Mouse (Mus musculus) heart, embryonic 15.5 days (tissue): ENCODE results near the gene Slco6c1. TPM values are rescaled to one million over a fixed set of nuclear protein-coding genes. Genes with fewer than 3 reads are reported as not detected.

ENCODE experiments used
- ATAC-seq: fragments of 200-750 bp; cut with Nextera tagmentation; replicated peaks from 2 replicates; pipeline ENCODE4 v1.8.0; 2017; ENCODE audit warnings: low read depth, moderate TSS enrichment; ENCODE audit not compliant: insufficient number of reproducible peaks, insufficient read depth, low FRiP score
- H3K27ac ChIP-seq: fragments of 300-500 bp; sonication (generic); 2 replicates; pipeline ENCODE4 v1.5.1; 2015; ENCODE audit warnings: mild to moderate bottlenecking, inconsistent platforms
- H3K27me3 ChIP-seq: fragments of 300-500 bp; sonication (generic); 2 replicates; pipeline ENCODE4 v1.6.1; 2015; ENCODE audit warnings: inconsistent platforms
- H3K36me3 ChIP-seq: fragments of 300-500 bp; sonication (generic); 2 replicates; pipeline ENCODE4 v1.6.1; 2015; ENCODE audit warnings: mild to moderate bottlenecking, inconsistent platforms
- H3K4me1 ChIP-seq: fragments of 300-500 bp; sonication (generic); replicated peaks from 2 replicates; pipeline ENCODE4 v1.6.1; 2015; ENCODE audit warnings: inconsistent platforms
- H3K4me2 ChIP-seq: fragments of 300-500 bp; sonication (generic); 2 replicates; pipeline ENCODE4 v1.6.1; 2015; ENCODE audit warnings: inconsistent platforms, mild to moderate bottlenecking, moderate library complexity
- H3K4me3 ChIP-seq: fragments of 300-500 bp; sonication (generic); 2 replicates; pipeline ENCODE4 v1.5.1; 2015; ENCODE audit warnings: mild to moderate bottlenecking, inconsistent platforms
- H3K9ac ChIP-seq: fragments of 300-500 bp; sonication (generic); 2 replicates; pipeline ENCODE4 v1.6.1; 2015; ENCODE audit warnings: mild to moderate bottlenecking, inconsistent platforms
- H3K9me3 ChIP-seq: fragments of 300-500 bp; sonication (generic); replicated peaks from 2 replicates; pipeline ENCODE4 v1.6.1; 2016; ENCODE audit warnings: inconsistent platforms
- WGBS: fragments of 180-500 bp; shearing (Covaris S2); methylation state at CpG from one replicate; pipeline ENCODE4 v1.1.7; 2015; ENCODE audit warnings: mixed read lengths; 5-methylcytosine and 5-hydroxymethylcytosine counted together
- polyA plus RNA-seq: library from polyadenylated mRNA; unstranded; fragments of >200 nt; fragmentation: Nextera tagmentation; extraction: Ambion mirVana; gene quantifications from 2 replicates; pipeline ENCODE4 v1.2.1, GENCODE M21; 2015

Gene Slco6c1
- not detected in 2 replicates for polyA plus RNA-seq

DNA sequence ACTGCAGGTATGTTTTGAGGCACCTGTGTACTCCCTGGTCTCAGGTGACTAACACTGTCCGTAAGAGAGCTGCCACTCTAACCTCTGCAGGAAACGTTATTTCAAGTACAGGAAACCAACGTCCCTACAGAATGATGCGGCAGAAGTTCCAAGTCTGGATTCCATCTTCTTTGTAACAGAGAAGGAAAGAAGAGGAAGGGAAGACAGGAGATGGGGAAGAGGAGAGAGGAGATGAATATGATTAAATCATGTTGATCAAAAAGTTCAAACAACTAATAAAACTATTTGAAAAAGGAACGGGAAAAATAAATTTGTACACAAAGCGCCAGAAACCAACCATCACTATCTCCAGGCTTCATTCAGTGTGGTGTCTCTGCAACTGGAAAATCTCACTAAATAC lies at the start of gene Slco6c1:
Gene Slco6c1, minus strand, starts transcription at position 101 of the 400 bp plus-strand sequence.
- Histone ChIP-seq H3K27ac (no peak within 1 kb of the TSS), H3K9ac (no peak within 1 kb of the TSS), H3K27me3 (no peaks in the 10 kb centered on the region), H3K4me2 (no peak within 1 kb of the TSS), H3K9me3 (no peaks in the 10 kb centered on the region), H3K36me3 (no peaks in the 10 kb centered on the region), H3K4me3 (no peak within 1 kb of the TSS), H3K4me1 (no peaks in the 10 kb centered on the region)
- WGBS, result 83% methylated on average over 6 of the region's 6 CpGs
- no peak for ATAC-seq

DNA sequence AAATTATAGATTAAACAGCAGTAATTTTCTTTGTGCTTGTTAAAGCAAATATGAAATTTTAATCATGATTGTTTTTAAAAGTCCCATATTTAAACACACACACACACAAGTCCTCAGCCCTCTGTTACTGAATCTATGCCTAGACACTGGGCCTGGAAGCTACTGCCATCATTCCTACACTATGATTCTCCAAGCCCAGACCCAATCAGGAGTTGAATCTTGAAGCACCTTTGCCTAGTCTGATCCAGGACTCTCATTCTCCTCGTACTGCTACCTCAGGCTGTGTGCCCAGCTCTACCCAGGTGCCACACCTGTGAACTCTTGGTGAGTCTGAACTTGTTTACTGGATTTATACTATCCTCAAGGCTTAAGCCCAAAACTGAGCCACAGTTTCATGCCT lies 89.1 kb downstream of the Slco6c1 start:
- no peak overlapping the region for H3K27ac ChIP-seq
- H3K27me3 ChIP-seq, result no peaks in the 10 kb centered on the region
- no peaks in the 10 kb centered on the region for H3K36me3 ChIP-seq
- no peak for ATAC-seq
- H3K9me3 ChIP-seq, result no peaks in the 10 kb centered on the region
- H3K9ac ChIP-seq, result no peak overlapping the region
- no peaks in the 10 kb centered on the region for H3K4me1 ChIP-seq
- no peak overlapping the region for H3K4me3 ChIP-seq
- 34% methylated on average over 1 of the region's 1 CpGs for WGBS
- H3K4me2 ChIP-seq, result no peak overlapping the region

DNA sequence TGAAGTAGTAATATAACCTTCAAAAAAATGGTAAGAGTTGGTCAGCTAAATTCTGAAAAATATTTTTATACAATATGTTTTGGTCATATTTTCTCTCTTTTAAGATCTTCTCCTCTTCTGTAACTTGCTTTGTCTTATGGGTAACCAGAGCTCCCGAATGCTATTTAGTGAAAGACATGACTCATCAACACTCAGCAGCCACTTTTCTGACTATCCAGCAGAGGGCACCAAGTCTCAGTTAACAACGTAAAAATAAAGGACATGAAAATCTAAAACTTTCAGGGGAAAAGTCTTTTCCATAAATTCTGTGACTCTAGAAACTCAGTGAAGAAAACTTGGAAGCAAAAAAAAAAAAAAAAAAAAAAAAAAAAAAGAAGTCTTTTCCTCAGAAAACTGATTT lies 89.6 kb downstream of the Slco6c1 start:
- no peaks in the 10 kb centered on the region for H3K27me3 ChIP-seq
- no peaks in the 10 kb centered on the region for H3K9me3 ChIP-seq
- no peak overlapping the region for H3K4me3 ChIP-seq
- no peaks in the 10 kb centered on the region for H3K4me1 ChIP-seq
- 7% methylated on average over 2 of the region's 2 CpGs for WGBS
- ATAC-seq, result no peak
- no peak overlapping the region for H3K9ac ChIP-seq
- H3K4me2 ChIP-seq, result no peak overlapping the region
- H3K27ac ChIP-seq, result no peak overlapping the region
- H3K36me3 ChIP-seq, result no peaks in the 10 kb centered on the region

DNA sequence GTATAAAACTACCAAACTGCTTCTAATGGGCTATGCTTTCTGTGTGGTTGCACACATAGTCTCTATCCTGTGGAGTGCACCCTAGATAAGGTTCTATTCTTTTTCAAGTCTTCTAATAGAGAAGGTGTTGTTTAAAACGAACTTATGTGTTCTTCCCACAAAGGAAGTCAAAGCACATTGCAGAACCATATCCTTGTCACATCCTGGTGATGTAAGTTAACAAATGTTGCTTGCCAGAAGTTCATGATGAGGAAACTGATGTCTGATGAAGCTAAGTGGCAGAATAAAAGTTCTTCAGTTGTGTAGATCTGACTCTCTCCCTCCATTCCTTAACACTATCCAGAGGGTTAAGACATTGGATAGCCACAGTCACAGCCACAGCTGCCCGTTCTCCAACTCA lies 90.1 kb downstream of the Slco6c1 start:
- H3K4me1 ChIP-seq, result no peaks in the 10 kb centered on the region
- 50% methylated on average over 2 of the region's 2 CpGs for WGBS
- no peaks in the 10 kb centered on the region for H3K27me3 ChIP-seq
- no peak overlapping the region for H3K4me2 ChIP-seq
- H3K9me3 ChIP-seq, result no peaks in the 10 kb centered on the region
- H3K9ac ChIP-seq, result no peak overlapping the region
- no peak overlapping the region for H3K27ac ChIP-seq
- ATAC-seq, result no peak
- H3K36me3 ChIP-seq, result no peaks in the 10 kb centered on the region
- H3K4me3 ChIP-seq, result no peak overlapping the region

DNA sequence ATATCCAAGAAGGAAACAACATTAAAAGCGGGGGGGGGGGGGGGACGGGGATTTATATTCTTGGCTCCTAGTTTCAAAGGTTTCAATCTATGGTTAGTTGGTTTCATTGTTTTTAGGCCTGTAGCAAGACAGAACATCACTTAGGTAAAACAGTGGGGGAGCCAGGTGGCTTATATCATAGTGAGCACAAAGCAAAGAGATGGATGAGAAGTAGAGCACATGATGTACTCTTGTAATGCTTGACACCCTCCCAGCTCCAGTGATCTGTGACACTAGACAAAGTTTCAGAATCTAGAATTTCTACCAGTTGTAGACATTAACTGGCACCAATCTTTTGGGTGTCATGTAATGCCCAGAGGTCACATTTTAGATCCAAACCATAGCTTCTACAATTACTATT lies 106.7 kb downstream of the Slco6c1 start:
- Histone ChIP-seq H3K9ac (no peak overlapping the region), H3K36me3 (no peaks in the 10 kb centered on the region), H3K4me2 (no peak overlapping the region), H3K4me3 (no peak overlapping the region), H3K4me1 (no peaks in the 10 kb centered on the region), H3K27ac (no peak overlapping the region), H3K27me3 (no peaks in the 10 kb centered on the region), H3K9me3 (no peaks in the 10 kb centered on the region)
- ATAC-seq, result no peak
- WGBS, result 59% methylated on average over 2 of the region's 2 CpGs

DNA sequence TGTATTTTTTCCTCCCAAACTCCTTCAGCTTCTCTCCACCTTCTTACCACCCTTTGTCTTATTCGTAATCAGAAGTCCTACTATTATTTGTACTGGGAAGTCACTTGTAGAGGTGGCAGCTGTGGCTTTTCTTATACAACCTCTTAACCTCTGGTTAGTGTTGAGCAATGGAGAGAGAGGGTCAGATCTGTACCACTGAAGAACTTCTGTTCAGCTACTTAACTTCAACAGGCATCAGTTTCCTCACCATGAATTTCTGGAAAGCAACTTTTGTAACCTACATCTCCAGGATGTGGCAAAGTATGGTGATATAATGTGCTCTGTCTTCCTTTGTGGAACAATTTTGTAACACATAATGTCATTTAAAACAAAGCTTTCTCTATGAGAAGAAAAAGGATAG lies 108.7 kb downstream of the Slco6c1 start:
- Histone ChIP-seq H3K4me1 (no peaks in the 10 kb centered on the region), H3K27me3 (no peaks in the 10 kb centered on the region), H3K4me2 (no peak overlapping the region), H3K9ac (no peak overlapping the region), H3K4me3 (no peak overlapping the region), H3K36me3 (no peaks in the 10 kb centered on the region), H3K9me3 (no peaks in the 10 kb centered on the region), H3K27ac (no peak overlapping the region)
- no peak for ATAC-seq
- 28% methylated on average over 1 of the region's 1 CpGs for WGBS

DNA sequence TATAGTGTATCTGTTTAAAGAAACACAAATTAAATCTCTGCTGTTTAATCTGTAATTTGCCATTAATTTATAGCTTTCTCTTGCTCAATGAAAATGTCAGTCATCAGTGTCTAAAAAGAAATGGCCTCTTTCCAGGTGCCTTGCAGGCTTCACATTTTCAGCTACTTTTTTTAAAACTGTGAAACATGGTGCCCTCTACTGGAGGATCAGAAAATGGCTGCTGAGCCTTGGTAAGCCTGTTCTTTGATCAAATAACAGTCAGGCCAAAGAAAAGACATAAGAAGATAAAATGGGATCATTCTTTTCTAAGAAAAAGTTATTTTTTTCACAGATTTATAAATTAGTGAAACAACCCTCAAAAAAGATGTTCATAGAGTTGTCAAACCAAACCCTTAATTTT lies 109.1 kb downstream of the Slco6c1 start:
- Histone ChIP-seq H3K9me3 (no peaks in the 10 kb centered on the region), H3K9ac (no peak overlapping the region), H3K4me2 (no peak overlapping the region), H3K27me3 (no peaks in the 10 kb centered on the region), H3K4me3 (no peak overlapping the region), H3K36me3 (no peaks in the 10 kb centered on the region), H3K27ac (no peak overlapping the region), H3K4me1 (no peaks in the 10 kb centered on the region)
- no peak for ATAC-seq
